Comparison of ENCODE assay signal across 20 mouse cellular contexts in genomic region chr1:188101832-188102231, GRCm38 (mm10).
DNase-seq lines count a peak whose midpoint lies in the region; ATAC-seq and TF ChIP-seq lines count a peak whose summit lies in the region.
"Had no signal": no experiment of that assay in that cellular context is flagged by ENCODE, and none has a peak within 500 bp of the region (broad histone marks: within the 10 kb centered on the region; RNA-seq: fewer than 3 reads in every experiment).

No protein-coding gene starts in this region.

- H3K9me3 ChIP-seq in heart, embryonic 13.5 days, result no peaks in the 10 kb centered on the region
- H3K9me3 ChIP-seq in intestine, embryonic 15.5 days, result no peaks in the 10 kb centered on the region
- H3K9me3 ChIP-seq in intestine, postnatal 0 days (ENCODE audit: control insufficient read depth), result no peaks in the 10 kb centered on the region
- no peaks in the 10 kb centered on the region for H3K9me3 ChIP-seq in intestine, embryonic 16.5 days (ENCODE audit: control insufficient read depth, low read length)
- H3K9me3 ChIP-seq: embryonic facial prominence, embryonic 13.5 days; forebrain, embryonic 12.5 days; hindbrain, embryonic 10.5 days had no signal

- no peak overlapping the region for H3K9ac ChIP-seq in heart, embryonic 13.5 days
- H3K9ac ChIP-seq in intestine, embryonic 15.5 days, result no peak overlapping the region
- no peak overlapping the region for H3K9ac ChIP-seq in intestine, postnatal 0 days (ENCODE audit: low read depth, low read length)
- no peak overlapping the region for H3K9ac ChIP-seq in intestine, embryonic 16.5 days (ENCODE audit: low read depth, low read length)
- H3K9ac ChIP-seq: embryonic facial prominence, embryonic 13.5 days; forebrain, embryonic 12.5 days; hindbrain, embryonic 14.5 days had no signal

- TF ChIP-seq CTCF in intestine, postnatal 0 days (IDR thresholded peaks at IDR 0.05; ENCODE audit: low read depth), result no peak

- peak overlapping the region; percentile 85 for H3K27ac ChIP-seq in heart, embryonic 13.5 days (replicated peaks)
- no peak overlapping the region for H3K27ac ChIP-seq in intestine, embryonic 15.5 days
- H3K27ac ChIP-seq in intestine, postnatal 0 days (ENCODE audit: low read depth, low read length), result no peak overlapping the region
- H3K27ac ChIP-seq in intestine, embryonic 16.5 days (ENCODE audit: low read length), result no peak overlapping the region
- H3K27ac ChIP-seq: embryonic facial prominence, embryonic 13.5 days; forebrain, embryonic 12.5 days; hindbrain, embryonic 10.5 days; hindbrain, embryonic 14.5 days had no signal

- no peaks in the 10 kb centered on the region for H3K36me3 ChIP-seq in heart, embryonic 13.5 days
- H3K36me3 ChIP-seq in intestine, embryonic 15.5 days, result no peaks in the 10 kb centered on the region
- no peaks in the 10 kb centered on the region for H3K36me3 ChIP-seq in intestine, postnatal 0 days (ENCODE audit: control insufficient read depth, insufficient read depth)
- H3K36me3 ChIP-seq in intestine, embryonic 16.5 days (ENCODE audit: control insufficient read depth, insufficient read depth, low read length), result no peaks in the 10 kb centered on the region
- H3K36me3 ChIP-seq: embryonic facial prominence, embryonic 13.5 days; forebrain, embryonic 12.5 days; hindbrain, embryonic 10.5 days had no signal

- WGBS in heart, embryonic 13.5 days, result 24% methylated on average over 7 of the region's 7 CpGs
- 65% methylated on average over 7 of the region's 7 CpGs for WGBS in intestine, embryonic 15.5 days
- 37% methylated on average over 7 of the region's 7 CpGs for WGBS in intestine, postnatal 0 days
- WGBS in intestine, embryonic 16.5 days, result 59% methylated on average over 7 of the region's 7 CpGs

- peak; percentile 30 for DNase-seq in embryo, embryonic 10.5 days (ENCODE audit: low spot score)
- DNase-seq in embryo, embryonic 9.5 days (ENCODE audit: extremely low spot score), result no peak
- no peak for DNase-seq in heart, adult 9 months (ENCODE audit: low spot score in 2 of 2)
- no peak for DNase-seq in B cell, adult 2 months
- DNase-seq: adrenal gland, adult 2 months; adrenal gland, postnatal 25 days; cerebellum, adult 2 months; cerebellum, postnatal 10 days; gastrocnemius, postnatal 10 days; kidney, adult 11 months; kidney, adult 9 months had no signal

- H3K4me3 ChIP-seq in heart, embryonic 13.5 days, result no peak overlapping the region
- no peak overlapping the region for H3K4me3 ChIP-seq in intestine, embryonic 15.5 days (replicated peaks)
- H3K4me3 ChIP-seq in intestine, postnatal 0 days (ENCODE audit: low read depth, low read length), result no peak overlapping the region
- H3K4me3 ChIP-seq in intestine, embryonic 16.5 days (ENCODE audit: low read length), result no peak overlapping the region
- H3K4me3 ChIP-seq: embryonic facial prominence, embryonic 13.5 days; forebrain, embryonic 12.5 days; hindbrain, embryonic 10.5 days had no signal

- no peak for ATAC-seq in heart, embryonic 13.5 days (ENCODE audit: extremely low read depth, insufficient number of reproducible peaks, low FRiP score, low TSS enrichment)
- peak; percentile 68; the same call in 1 of the 2 replicates for ATAC-seq in intestine, embryonic 15.5 days
- no peak for ATAC-seq in intestine, postnatal 0 days
- ATAC-seq in intestine, embryonic 16.5 days, result 0 out of 2 replicates have a peak, but pooled peaks have one; percentile 56
- ATAC-seq: forebrain, embryonic 16.5 days had no signal

- H3K27me3 ChIP-seq in heart, embryonic 13.5 days (replicated peaks), result no peaks in the 10 kb centered on the region
- no peaks in the 10 kb centered on the region for H3K27me3 ChIP-seq in intestine, embryonic 15.5 days (replicated peaks)
- no peaks in the 10 kb centered on the region for H3K27me3 ChIP-seq in intestine, postnatal 0 days (replicated peaks; ENCODE audit: control insufficient read depth, insufficient read depth, low read length)
- H3K27me3 ChIP-seq in intestine, embryonic 16.5 days (replicated peaks; ENCODE audit: control insufficient read depth, insufficient read depth, low read length), result no peaks in the 10 kb centered on the region
- H3K27me3 ChIP-seq: forebrain, embryonic 12.5 days had no signal

- H3K4me1 ChIP-seq in heart, embryonic 13.5 days, result peaks cover 63% of the 10 kb centered on the region
- no peaks in the 10 kb centered on the region for H3K4me1 ChIP-seq in intestine, embryonic 15.5 days (replicated peaks)
- 0 out of 2 replicates have a peak, but pooled peaks cover 2% of the 10 kb centered on the region for H3K4me1 ChIP-seq in intestine, postnatal 0 days (replicated peaks; ENCODE audit: control insufficient read depth, insufficient read depth, low read length)
- no peaks in the 10 kb centered on the region for H3K4me1 ChIP-seq in intestine, embryonic 16.5 days (ENCODE audit: control insufficient read depth, insufficient read depth, low read length)
- H3K4me1 ChIP-seq: embryonic facial prominence, embryonic 13.5 days; hindbrain, embryonic 10.5 days had no signal

- H3K4me2 ChIP-seq in heart, embryonic 13.5 days, result no peak overlapping the region
- H3K4me2 ChIP-seq in intestine, embryonic 15.5 days (replicated peaks), result no peak overlapping the region
- H3K4me2 ChIP-seq in intestine, postnatal 0 days (replicated peaks; ENCODE audit: low read depth), result no peak overlapping the region
- no peak overlapping the region for H3K4me2 ChIP-seq in intestine, embryonic 16.5 days (ENCODE audit: low read depth, low read length)
- H3K4me2 ChIP-seq: embryonic facial prominence, embryonic 13.5 days; forebrain, embryonic 12.5 days; hindbrain, embryonic 14.5 days had no signal

Comparison
In these comparisons a context has a peak if more than half of its experiments do, and no peak if none do; other contexts are left out.
1. ATAC-seq: peak in intestine, embryonic 15.5 days (single experiment) and intestine, embryonic 16.5 days (single experiment); none in heart, embryonic 13.5 days (single experiment) and intestine, postnatal 0 days (single experiment).